In genomic region chr5:113921310-113922166, GRCm38 (mm10) we compare ENCODE assay signal across 9 mouse cellular contexts. TPM values are rescaled to one million over a fixed set of nuclear protein-coding genes. Genes with fewer than 3 reads are reported as not detected.
DNase-seq lines count a peak whose midpoint lies in the region; ATAC-seq lines count a peak whose summit lies in the region.
"Had no signal": no experiment of that assay in that cellular context is flagged by ENCODE, and none has a peak within 500 bp of the region (broad histone marks: within the 10 kb centered on the region; RNA-seq: fewer than 3 reads in every experiment).

No protein-coding gene starts in this region.

- no peaks in the 10 kb centered on the region for H3K36me3 ChIP-seq in heart, embryonic 10.5 days
- no peaks in the 10 kb centered on the region for H3K36me3 ChIP-seq in heart, embryonic 12.5 days
- no peaks in the 10 kb centered on the region for H3K36me3 ChIP-seq in hindbrain, embryonic 10.5 days
- no peaks in the 10 kb centered on the region for H3K36me3 ChIP-seq in midbrain, embryonic 15.5 days (replicated peaks)

- DNase-seq in heart, embryonic 10.5 days (ENCODE audit: low spot score) = no peak
- DNase-seq in cerebellum, postnatal 10 days = peak; percentile 77 to 82
- peak; percentile 69 for DNase-seq in hindbrain, embryonic 10.5 days (ENCODE audit: low spot score)
- no peak for DNase-seq in left cerebral cortex, adult 8-10 months (ENCODE audit: low spot score in 2 of 2)
- DNase-seq in gastrocnemius, postnatal 25 days = no peak

- ATAC-seq in heart, embryonic 12.5 days (ENCODE audit: insufficient number of reproducible peaks, low FRiP score) = no peak
- no peak for ATAC-seq in midbrain, embryonic 15.5 days (replicated peaks)
- ATAC-seq in frontal cortex, adult (ENCODE audit: low TSS enrichment) = no peak

- no peak overlapping the region for H3K4me2 ChIP-seq in heart, embryonic 12.5 days
- no peak overlapping the region for H3K4me2 ChIP-seq in midbrain, embryonic 15.5 days

- H3K4me3 ChIP-seq in heart, embryonic 10.5 days = no peak overlapping the region
- no peak overlapping the region for H3K4me3 ChIP-seq in heart, embryonic 12.5 days
- no peak overlapping the region for H3K4me3 ChIP-seq in hindbrain, embryonic 10.5 days
- H3K4me3 ChIP-seq in midbrain, embryonic 15.5 days = no peak overlapping the region

- H3K4me1 ChIP-seq in heart, embryonic 10.5 days = peaks cover 33% of the 10 kb centered on the region
- H3K4me1 ChIP-seq in heart, embryonic 12.5 days (replicated peaks) = peaks cover 28% of the 10 kb centered on the region
- peaks cover 39% of the 10 kb centered on the region for H3K4me1 ChIP-seq in hindbrain, embryonic 10.5 days (replicated peaks)
- H3K4me1 ChIP-seq in midbrain, embryonic 15.5 days = peaks cover 6% of the 10 kb centered on the region; the same call in 1 of the 2 replicates

- H3K9me3 ChIP-seq in heart, embryonic 10.5 days = no peaks in the 10 kb centered on the region
- H3K9me3 ChIP-seq in heart, embryonic 12.5 days (replicated peaks) = no peaks in the 10 kb centered on the region
- no peaks in the 10 kb centered on the region for H3K9me3 ChIP-seq in hindbrain, embryonic 10.5 days
- no peaks in the 10 kb centered on the region for H3K9me3 ChIP-seq in midbrain, embryonic 15.5 days

- peak overlapping the region; percentile 59; the same call in 1 of the 2 replicates for H3K27ac ChIP-seq in heart, embryonic 10.5 days
- no peak overlapping the region for H3K27ac ChIP-seq in heart, embryonic 12.5 days (ENCODE audit: poor library complexity, severe bottlenecking)
- peak overlapping the region; percentile 88 for H3K27ac ChIP-seq in hindbrain, embryonic 10.5 days
- H3K27ac ChIP-seq in midbrain, embryonic 15.5 days = peak overlapping the region; percentile 61
- H3K27ac ChIP-seq: macrophage had no signal

- H3K9ac ChIP-seq in heart, embryonic 12.5 days = no peak overlapping the region
- H3K9ac ChIP-seq in midbrain, embryonic 15.5 days = no peak overlapping the region

- H3K27me3 ChIP-seq in heart, embryonic 10.5 days (ENCODE audit: insufficient read depth, poor library complexity, severe bottlenecking) = no peaks in the 10 kb centered on the region
- no peaks in the 10 kb centered on the region for H3K27me3 ChIP-seq in heart, embryonic 12.5 days (replicated peaks)
- H3K27me3 ChIP-seq in hindbrain, embryonic 10.5 days (ENCODE audit: insufficient read depth, poor library complexity, severe bottlenecking) = no peaks in the 10 kb centered on the region
- no peaks in the 10 kb centered on the region for H3K27me3 ChIP-seq in midbrain, embryonic 15.5 days (replicated peaks)

- WGBS in heart, embryonic 10.5 days = 47% methylated on average over 6 of the region's 6 CpGs
- WGBS in heart, embryonic 12.5 days = 43% methylated on average over 6 of the region's 6 CpGs
- WGBS in hindbrain, embryonic 10.5 days = 33% methylated on average over 6 of the region's 6 CpGs
- 13% methylated on average over 6 of the region's 6 CpGs for WGBS in midbrain, embryonic 15.5 days

RNA-seq across cellular contexts. Expression of gene Coro1c, which starts 13.0 kb away (rescaled TPM):
- 163 and 178 TPM in 2 replicates for polyA plus RNA-seq in heart, embryonic 10.5 days (2016; fragmentation: Nextera tagmentation; extraction: Ambion mirVana)
- polyA plus RNA-seq in heart, embryonic 12.5 days (2016; fragmentation: Nextera tagmentation; extraction: Ambion mirVana) = 137 and 141 TPM in 2 replicates
- polyA plus RNA-seq in hindbrain, embryonic 10.5 days (2016; fragmentation: Nextera tagmentation; extraction: Ambion mirVana) = 248 and 258 TPM in 2 replicates
- polyA plus RNA-seq in midbrain, embryonic 15.5 days (2015; fragmentation: Nextera tagmentation; extraction: Ambion mirVana) = 198 and 206 TPM in 2 replicates
- total RNA-seq in left cerebral cortex, adult 8-10 months (2022) = 10 to 100 TPM; 76.3 to 95.4 (median 86.2) TPM
- total RNA-seq in gastrocnemius, postnatal 25 days (2021) = 10 to 100 TPM; 11.9 to 17.1 TPM

Comparison
In these comparisons a context has a peak if more than half of its experiments do, and no peak if none do; other contexts are left out.
1. DNase-seq: peak in cerebellum, postnatal 10 days (2 of 2) and hindbrain, embryonic 10.5 days (single experiment); none in heart, embryonic 10.5 days (single experiment), left cerebral cortex, adult 8-10 months (0 of 2) and gastrocnemius, postnatal 25 days (single experiment).